Mouse (Mus musculus) spleen, adult 2 months (tissue): ENCODE results near the gene Rap1b.

Source experiments
- CTCF ChIP-seq: fragments of 200-500 bp; IDR thresholded peaks from 2 replicates; pipeline ENCODE4 v1.5.1; 2011; ENCODE audit warnings: mild to moderate bottlenecking, inconsistent platforms; ENCODE audit not compliant: insufficient read depth, insufficient read length, insufficient replicate concordance; ENCODE audit errors: extremely low read depth
- POLR2A ChIP-seq: fragments of 200-500 bp; IDR thresholded peaks from 2 replicates; pipeline ENCODE4 v1.6.1; 2011; ENCODE audit warnings: low read depth, low read length, inconsistent platforms

DNA sequence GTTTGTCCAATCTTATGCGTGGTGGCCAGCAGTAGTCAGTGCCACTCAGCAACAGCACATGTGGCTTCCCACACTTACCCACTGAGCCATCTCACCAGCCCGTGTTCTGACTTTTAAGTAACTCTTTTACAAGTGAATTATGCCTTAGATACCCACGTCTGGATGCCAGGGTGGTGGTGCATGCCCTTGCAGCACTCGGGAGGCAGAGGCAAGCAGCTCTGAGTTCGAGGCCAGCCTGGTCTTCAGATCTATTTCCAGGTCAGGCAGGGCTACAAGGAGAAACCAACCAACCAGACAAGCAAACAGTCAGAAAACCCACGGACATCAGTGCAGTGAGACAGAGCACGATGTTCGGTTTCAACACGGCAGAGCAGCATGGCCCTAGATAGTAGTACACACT lies 43.9 kb downstream of the Rap1b start:
- TF ChIP-seq POLR2A: no peak
- no peak for TF ChIP-seq CTCF
